Mouse (Mus musculus): ENCODE results near the gene Parp4. TPM values are rescaled to one million over a fixed set of nuclear protein-coding genes. Genes with fewer than 3 reads are reported as not detected.

Parp4 gene
- polyA plus RNA-seq, 1 experiment from 2014 or later, result 29.4 TPM

DNA sequence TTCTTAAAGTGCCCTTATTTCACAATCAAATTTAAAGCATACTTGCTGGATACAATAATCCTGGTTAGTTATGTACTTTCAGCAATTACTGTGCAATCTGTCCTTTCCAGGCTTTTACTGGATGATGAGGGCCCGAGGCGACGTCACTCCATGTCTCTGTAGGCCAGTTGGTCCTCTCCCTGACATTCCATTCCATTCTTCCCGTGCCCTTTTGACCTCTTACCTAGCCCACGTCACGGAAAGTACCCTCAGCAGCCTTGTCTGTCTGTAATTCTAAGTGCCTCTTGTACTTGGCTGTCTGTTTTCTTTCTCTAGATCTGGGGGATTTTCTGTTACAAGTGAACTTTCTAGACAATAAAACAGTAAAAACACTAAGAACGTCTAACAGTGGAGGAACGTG, 3.6 kb downstream of the Parp4 start:
- 99% methylated on average over 8 of the region's 8 CpGs for WGBS (ENCODE audit: missing documents)
- no peak overlapping the region for H3K27ac ChIP-seq
- H3K4me3 ChIP-seq (ENCODE audit: inconsistent target), result no peak overlapping the region
- H3K36me3 ChIP-seq (ENCODE audit: inconsistent target), result peaks cover 19% of the 10 kb centered on the region
- peaks cover 76% of the 10 kb centered on the region for H3K79me2 ChIP-seq (ENCODE audit: inconsistent target)

GRCm38 (mm10) chr14:56581117-56581516, 5.7 kb downstream of the Parp4 start:
- Histone ChIP-seq H3K27ac (no peak overlapping the region), H3K4me3 (ENCODE audit: inconsistent target) (no peak overlapping the region), H3K79me2 (ENCODE audit: inconsistent target) (peaks cover 58% of the 10 kb centered on the region), H3K36me3 (ENCODE audit: inconsistent target) (peaks cover 40% of the 10 kb centered on the region)
- WGBS (ENCODE audit: missing documents), result 38% methylated on average over 5 of the region's 5 CpGs

GRCm38 (mm10) chr14:56582294-56582693, 6.9 kb downstream of the Parp4 start:
- Histone ChIP-seq H3K36me3 (ENCODE audit: inconsistent target) (peaks cover 51% of the 10 kb centered on the region), H3K79me2 (ENCODE audit: inconsistent target) (peaks cover 47% of the 10 kb centered on the region), H3K4me3 (ENCODE audit: inconsistent target) (no peak overlapping the region), H3K27ac (no peak overlapping the region)
- WGBS (ENCODE audit: missing documents), result 97% methylated on average over 6 of the region's 6 CpGs

GRCm38 (mm10) chr14:56592191-56592590, 16.8 kb downstream of the Parp4 start:
- 94% methylated on average over 9 of the region's 9 CpGs for WGBS (ENCODE audit: missing documents)
- H3K4me3 ChIP-seq (ENCODE audit: inconsistent target), result no peak overlapping the region
- H3K36me3 ChIP-seq (ENCODE audit: inconsistent target), result peaks cover 95% of the 10 kb centered on the region
- no peak overlapping the region for H3K27ac ChIP-seq
- H3K79me2 ChIP-seq (ENCODE audit: inconsistent target), result no peaks in the 10 kb centered on the region

GRCm38 (mm10) chr14:56594811-56595210, 19.4 kb downstream of the Parp4 start:
- peaks cover 97% of the 10 kb centered on the region for H3K36me3 ChIP-seq (ENCODE audit: inconsistent target)
- H3K27ac ChIP-seq, result no peak overlapping the region
- 100% methylated on average over 1 of the region's 1 CpGs for WGBS (ENCODE audit: missing documents)
- H3K4me3 ChIP-seq (ENCODE audit: inconsistent target), result no peak overlapping the region
- H3K79me2 ChIP-seq (ENCODE audit: inconsistent target), result no peaks in the 10 kb centered on the region

GRCm38 (mm10) chr14:56598759-56599158, 23.3 kb downstream of the Parp4 start:
- WGBS (ENCODE audit: missing documents), result 63% methylated on average over 6 of the region's 6 CpGs
- no peaks in the 10 kb centered on the region for H3K79me2 ChIP-seq (ENCODE audit: inconsistent target)
- no peak overlapping the region for H3K4me3 ChIP-seq (ENCODE audit: inconsistent target)
- H3K27ac ChIP-seq, result no peak overlapping the region
- H3K36me3 ChIP-seq (ENCODE audit: inconsistent target), result peaks cover 85% of the 10 kb centered on the region

GRCm38 (mm10) chr14:56602069-56602468, 26.6 kb downstream of the Parp4 start:
- 97% methylated on average over 9 of the region's 9 CpGs for WGBS (ENCODE audit: missing documents)
- Histone ChIP-seq H3K79me2 (ENCODE audit: inconsistent target) (no peaks in the 10 kb centered on the region), H3K36me3 (ENCODE audit: inconsistent target) (peaks cover 74% of the 10 kb centered on the region), H3K4me3 (ENCODE audit: inconsistent target) (no peak overlapping the region), H3K27ac (no peak overlapping the region)

DNA sequence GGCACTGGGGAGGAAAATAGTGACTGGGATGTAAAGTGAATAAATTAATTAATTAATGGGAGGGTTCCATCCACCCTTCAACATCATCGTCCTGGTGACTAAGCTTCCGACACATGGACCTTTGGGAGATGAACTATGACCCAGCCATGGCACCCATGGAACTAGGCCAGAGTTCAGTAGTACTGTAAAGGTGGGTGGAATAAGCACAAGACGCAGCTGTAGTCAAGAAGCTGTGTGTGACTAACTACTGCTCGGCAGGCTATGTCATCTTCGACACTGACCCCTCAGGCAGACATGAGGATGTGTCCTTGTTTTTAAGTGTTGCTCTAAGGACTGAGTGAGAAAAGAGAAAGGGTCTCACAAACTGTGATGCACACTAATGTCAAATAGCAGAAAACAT, 29.0 kb downstream of the Parp4 start:
- Histone ChIP-seq H3K4me3 (ENCODE audit: inconsistent target) (no peak overlapping the region), H3K27ac (no peak overlapping the region), H3K79me2 (ENCODE audit: inconsistent target) (no peaks in the 10 kb centered on the region), H3K36me3 (ENCODE audit: inconsistent target) (peaks cover 72% of the 10 kb centered on the region)
- 93% methylated on average over 5 of the region's 5 CpGs for WGBS (ENCODE audit: missing documents)

- Histone ChIP-seq H3K79me2 (ENCODE audit: inconsistent target) (no peaks in the 10 kb centered on the region), H3K36me3 (ENCODE audit: inconsistent target) (peaks cover 75% of the 10 kb centered on the region), H3K27ac (no peak overlapping the region), H3K4me3 (ENCODE audit: inconsistent target) (no peak overlapping the region)
- WGBS (ENCODE audit: missing documents), result 96% methylated on average over 4 of the region's 4 CpGs
These were observed 29.7 kb downstream of the Parp4 start for GRCm38 (mm10) chr14:56605136-56605535.

DNA sequence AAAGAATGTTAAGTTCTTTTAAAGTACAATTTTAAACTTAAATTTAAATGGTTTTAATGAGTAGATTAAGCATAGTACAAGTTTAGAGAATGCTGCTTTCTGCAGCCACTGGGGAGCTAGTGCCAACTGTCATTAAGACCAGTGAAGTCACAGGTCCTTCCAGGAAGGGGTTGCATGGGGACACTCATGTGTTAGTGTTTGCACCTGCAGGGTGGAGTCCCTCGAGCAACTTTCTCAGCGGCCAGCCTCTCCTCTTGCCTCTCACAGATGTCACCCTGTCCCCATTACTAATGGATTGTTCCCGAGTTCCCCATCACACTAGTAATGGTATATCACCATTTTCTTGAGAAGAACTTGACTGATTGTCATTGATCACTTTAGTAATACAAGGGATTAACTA, 37.8 kb downstream of the Parp4 start:
- no peak overlapping the region for H3K27ac ChIP-seq
- no peaks in the 10 kb centered on the region for H3K79me2 ChIP-seq (ENCODE audit: inconsistent target)
- H3K4me3 ChIP-seq (ENCODE audit: inconsistent target), result no peak overlapping the region
- 100% methylated on average over 3 of the region's 3 CpGs for WGBS (ENCODE audit: missing documents)
- H3K36me3 ChIP-seq (ENCODE audit: inconsistent target), result peaks cover 97% of the 10 kb centered on the region

GRCm38 (mm10) chr14:56617470-56617869, 42.1 kb downstream of the Parp4 start:
- H3K79me2 ChIP-seq (ENCODE audit: inconsistent target), result no peaks in the 10 kb centered on the region
- H3K36me3 ChIP-seq (ENCODE audit: inconsistent target), result peaks cover 86% of the 10 kb centered on the region
- WGBS (ENCODE audit: missing documents), result 100% methylated on average over 1 of the region's 1 CpGs

DNA sequence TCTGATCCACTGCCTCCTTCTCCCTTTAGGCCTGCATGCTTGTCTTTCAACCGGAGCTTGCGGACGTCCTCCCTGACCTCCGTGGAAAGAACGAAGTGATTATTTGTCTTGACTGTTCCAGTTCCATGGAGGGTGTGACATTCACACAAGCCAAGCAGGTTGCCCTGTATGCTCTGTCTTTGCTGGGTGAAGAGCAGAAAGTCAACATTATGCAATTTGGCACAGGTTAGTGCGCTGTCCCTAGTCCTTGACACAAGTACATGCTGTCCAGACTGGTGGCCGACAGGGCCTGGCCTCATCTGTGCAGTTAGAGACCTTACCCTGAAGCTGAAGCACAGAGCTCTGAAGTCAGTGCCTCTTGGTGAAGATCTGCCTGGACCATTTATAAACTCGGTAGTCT, 45.0 kb downstream of the Parp4 start:
- H3K4me3 ChIP-seq (ENCODE audit: inconsistent target), result no peak overlapping the region
- WGBS (ENCODE audit: missing documents), result 98% methylated on average over 8 of the region's 8 CpGs
- no peak overlapping the region for H3K27ac ChIP-seq
- H3K36me3 ChIP-seq (ENCODE audit: inconsistent target), result peaks cover 85% of the 10 kb centered on the region
- no peaks in the 10 kb centered on the region for H3K79me2 ChIP-seq (ENCODE audit: inconsistent target)

More at GRCm38 (mm10) chr14:56617470-56617869, 42.1 kb downstream of the Parp4 start:
- Histone ChIP-seq H3K27ac (no peak overlapping the region), H3K4me3 (ENCODE audit: inconsistent target) (no peak overlapping the region)

- Histone ChIP-seq H3K27ac (no peak overlapping the region), H3K4me3 (ENCODE audit: inconsistent target) (no peak overlapping the region), H3K36me3 (ENCODE audit: inconsistent target) (peaks cover 92% of the 10 kb centered on the region), H3K79me2 (ENCODE audit: inconsistent target) (no peaks in the 10 kb centered on the region)
- 86% methylated on average over 4 of the region's 4 CpGs for WGBS (ENCODE audit: missing documents)
These were observed 50.8 kb downstream of the Parp4 start for GRCm38 (mm10) chr14:56626202-56626601.

DNA sequence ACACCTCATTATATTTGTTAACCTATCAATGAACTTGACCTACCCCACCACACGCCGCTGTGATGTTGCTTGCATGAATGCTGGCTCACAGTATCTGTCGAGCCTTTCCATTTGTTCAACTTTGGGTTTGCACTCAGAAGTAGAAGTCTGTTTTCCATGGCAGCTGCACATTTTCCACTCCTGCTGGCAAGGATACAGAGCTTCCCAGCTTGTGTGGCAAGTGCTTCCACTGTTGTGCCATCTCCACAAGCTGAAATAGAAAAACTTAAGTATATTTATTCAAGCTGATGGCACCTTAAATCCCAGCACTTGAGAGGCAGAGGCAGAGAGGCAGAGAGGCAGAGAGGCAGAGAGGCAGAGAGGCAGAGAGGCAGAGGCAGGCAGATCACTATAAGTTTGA, 52.9 kb downstream of the Parp4 start:
- Histone ChIP-seq H3K27ac (no peak overlapping the region), H3K36me3 (ENCODE audit: inconsistent target) (peaks cover 88% of the 10 kb centered on the region)
- 96% methylated on average over 3 of the region's 3 CpGs for WGBS (ENCODE audit: missing documents)

DNA sequence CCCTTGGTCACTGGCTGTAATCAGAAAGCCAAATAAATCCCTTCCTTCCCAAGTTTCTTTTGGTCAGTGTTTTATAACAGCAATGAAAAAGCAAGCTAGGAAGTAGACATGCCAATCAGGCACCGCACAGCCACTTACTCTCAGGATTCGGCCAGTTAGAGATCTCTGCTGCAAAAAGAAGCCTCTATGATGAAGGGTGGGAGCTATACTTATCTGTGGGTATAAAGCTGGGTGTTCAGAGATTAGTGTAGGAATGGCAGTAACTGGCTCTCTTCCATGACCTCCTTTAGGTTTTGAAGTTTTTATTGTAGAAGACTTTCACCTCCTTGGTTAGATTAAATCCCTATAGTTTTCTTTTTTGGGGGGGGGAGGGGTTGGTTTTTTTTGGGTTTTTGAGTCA, 55.7 kb downstream of the Parp4 start:
- Histone ChIP-seq H3K79me2 (ENCODE audit: inconsistent target) (no peaks in the 10 kb centered on the region), H3K36me3 (ENCODE audit: inconsistent target) (peaks cover 88% of the 10 kb centered on the region), H3K27ac (no peak overlapping the region), H3K4me3 (ENCODE audit: inconsistent target) (no peak overlapping the region)
- 100% methylated on average over 2 of the region's 2 CpGs for WGBS (ENCODE audit: missing documents)

More for the DNA sequence above, 52.9 kb downstream of the Parp4 start:
- H3K4me3 ChIP-seq (ENCODE audit: inconsistent target), result no peak overlapping the region
- H3K79me2 ChIP-seq (ENCODE audit: inconsistent target), result no peaks in the 10 kb centered on the region

DNA sequence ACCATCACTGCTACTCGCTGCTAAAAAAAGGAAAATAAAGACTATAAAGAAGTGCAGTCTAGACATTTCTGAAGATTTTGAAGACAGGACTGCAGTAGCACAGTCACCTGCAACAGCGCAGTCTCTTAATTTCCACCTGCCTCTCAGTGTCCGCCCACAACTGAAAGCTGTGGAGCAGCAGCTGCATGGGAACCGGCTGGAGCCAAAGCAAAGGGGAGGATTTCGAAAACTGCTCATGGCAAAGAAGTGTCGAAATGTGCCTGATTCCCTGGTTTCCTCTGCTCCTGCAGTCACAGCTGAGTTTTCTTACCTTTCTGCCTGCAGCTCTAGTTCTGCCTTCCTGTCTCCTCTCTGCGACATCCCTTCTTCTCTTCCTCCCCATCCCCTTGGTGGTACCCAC, 71.8 kb downstream of the Parp4 start:
- Histone ChIP-seq H3K79me2 (ENCODE audit: inconsistent target) (no peaks in the 10 kb centered on the region), H3K4me3 (ENCODE audit: inconsistent target) (no peak overlapping the region), H3K27ac (no peak overlapping the region), H3K36me3 (ENCODE audit: inconsistent target) (peaks cover 58% of the 10 kb centered on the region; the same call in 1 of the 2 replicates)
- 84% methylated on average over 7 of the region's 7 CpGs for WGBS (ENCODE audit: missing documents)
